Mouse (Mus musculus) heart, postnatal 0 days (tissue): ENCODE measurements around the gene Dcaf1. TPM values are rescaled to one million over a fixed set of nuclear protein-coding genes. Genes with fewer than 3 reads are reported as not detected.

ENCODE experiments used
- ATAC-seq: fragments of 200-750 bp; cut with Nextera tagmentation; 2 replicates; pipeline ENCODE4 v1.8.0; 2017; ENCODE audit warnings: low read depth, moderate number of reproducible peaks, moderate library complexity; ENCODE audit not compliant: insufficient read depth
- DNase-seq: peaks from one replicate; pipeline ENCODE4 v3.0.0-alpha.2; 2016; ENCODE audit warnings: low spot score
- H3K27ac ChIP-seq: fragments of 300-500 bp; sonication (generic); 2 replicates; pipeline ENCODE4 v1.5.1; 2014; ENCODE audit warnings: low read depth, mild to moderate bottlenecking
- H3K27me3 ChIP-seq: fragments of 300-500 bp; sonication (generic); 2 replicates; pipeline ENCODE4 v1.6.1; 2014; ENCODE audit warnings: low read length, mixed read lengths; ENCODE audit not compliant: control insufficient read depth, insufficient read depth
- H3K36me3 ChIP-seq: fragments of 300-500 bp; sonication (generic); replicated peaks from 2 replicates; pipeline ENCODE4 v1.6.1; 2014; ENCODE audit warnings: low read length, mixed read lengths; ENCODE audit not compliant: control insufficient read depth, insufficient read depth
- H3K4me1 ChIP-seq: fragments of 300-500 bp; sonication (generic); 2 replicates; pipeline ENCODE4 v1.6.1; 2014; ENCODE audit warnings: antibody characterized with exemption; ENCODE audit not compliant: control insufficient read depth, insufficient read depth
- H3K4me2 ChIP-seq: fragments of 300-500 bp; sonication (generic); 2 replicates; pipeline ENCODE4 v1.6.1; 2014; ENCODE audit warnings: low read depth, mild to moderate bottlenecking, low read length, moderate library complexity
- H3K4me3 ChIP-seq: fragments of 300-500 bp; sonication (generic); 2 replicates; pipeline ENCODE4 v1.5.1; 2014; ENCODE audit warnings: low read depth, low read length
- H3K9ac ChIP-seq: fragments of 300-500 bp; sonication (generic); replicated peaks from 2 replicates; pipeline ENCODE4 v1.6.1; 2014; ENCODE audit warnings: low read depth, low read length, mixed read lengths
- H3K9me3 ChIP-seq: fragments of 300-500 bp; sonication (generic); replicated peaks from 2 replicates; pipeline ENCODE4 v1.6.1; 2016; ENCODE audit warnings: low read length; ENCODE audit not compliant: control insufficient read depth
- CTCF ChIP-seq: IDR thresholded peaks from 2 replicates; pipeline ENCODE4 v1.5.1; 2016; ENCODE audit warnings: antibody characterized with exemption, control low read depth, low read depth
- EP300 ChIP-seq: IDR thresholded peaks from 2 replicates; pipeline ENCODE4 v1.6.1; 2016; ENCODE audit warnings: antibody characterized with exemption, low read depth
- WGBS: fragments of 180-500 bp; shearing (Covaris S2); extraction: QIAGEN DNeasy Blood & Tissue Kit; methylation state at CpG from one replicate; pipeline ENCODE4 v1.1.7; 2014; 5-methylcytosine and 5-hydroxymethylcytosine counted together
- polyA plus RNA-seq: library from polyadenylated mRNA; unstranded; fragments of >200 nt; fragmentation: Nextera tagmentation; extraction: Ambion mirVana; gene quantifications from 2 replicates; pipeline ENCODE4 v1.2.1, GENCODE M21; 2015
- total RNA-seq: library from RNA; depleted of rRNA; stranded (reverse); fragments of >200 nt; gene quantifications from 2 replicates; pipeline ENCODE4 v1.2.3, GENCODE M21; 2014; ENCODE audit warnings: low replicate concordance

The Dcaf1 gene
- total and polyA plus RNA-seq, 2 experiments from 2014 or later = 6.4 to 19.7 TPM

- Histone ChIP-seq H3K27ac (no peak overlapping the region), H3K4me3 (no peak overlapping the region), H3K4me2 (no peak overlapping the region), H3K36me3 (no peaks in the 10 kb centered on the region), H3K9me3 (peaks cover 9% of the 10 kb centered on the region; the same call in 1 of the 2 replicates), H3K9ac (no peak overlapping the region), H3K4me1 (no peaks in the 10 kb centered on the region), H3K27me3 (no peaks in the 10 kb centered on the region)
- DNase-seq (no peak), ATAC-seq (no peak)
- 68% methylated on average over 4 of the region's 4 CpGs for WGBS
- TF ChIP-seq CTCF (no peak), EP300 (no peak)
These were observed 15.2 kb upstream of the Dcaf1 start for GRCm38 (mm10) chr9:106806503-106806902.

- TF ChIP-seq EP300 (no peak), CTCF (no peak)
- no peaks in the 10 kb centered on the region for H3K9me3 ChIP-seq
- H3K36me3 ChIP-seq = no peaks in the 10 kb centered on the region
- no peak overlapping the region for H3K4me3 ChIP-seq
- no peaks in the 10 kb centered on the region for H3K4me1 ChIP-seq
- H3K27me3 ChIP-seq = no peaks in the 10 kb centered on the region
- H3K4me2 ChIP-seq = no peak overlapping the region
- DNase-seq = no peak
- no peak overlapping the region for H3K9ac ChIP-seq
- H3K27ac ChIP-seq = no peak overlapping the region
- WGBS = 63% methylated on average over 6 of the region's 6 CpGs
- no peak for ATAC-seq
These were observed 3.5 kb upstream of the Dcaf1 start for GRCm38 (mm10) chr9:106818191-106818590.

GRCm38 (mm10) chr9:106819201-106819600, 2.5 kb upstream of the Dcaf1 start:
- DNase-seq (no peak), ATAC-seq (no peak)
- Histone ChIP-seq H3K4me3 (no peak overlapping the region), H3K27ac (no peak overlapping the region), H3K36me3 (no peaks in the 10 kb centered on the region), H3K9me3 (no peaks in the 10 kb centered on the region), H3K27me3 (no peaks in the 10 kb centered on the region), H3K9ac (no peak overlapping the region), H3K4me1 (no peaks in the 10 kb centered on the region), H3K4me2 (no peak overlapping the region)
- 83% methylated on average over 1 of the region's 1 CpGs for WGBS
- TF ChIP-seq EP300 = no peak
- peak; percentile 54 for TF ChIP-seq CTCF

GRCm38 (mm10) chr9:106821050-106821617, 540 bp upstream of the Dcaf1 start:
- ATAC-seq (no peak), DNase-seq (no peak)
- H3K27me3 ChIP-seq = no peaks in the 10 kb centered on the region
- H3K36me3 ChIP-seq = no peaks in the 10 kb centered on the region
- H3K4me3 ChIP-seq = peak overlapping the region; percentile 97
- no peaks in the 10 kb centered on the region for H3K4me1 ChIP-seq
- H3K27ac ChIP-seq = 0 out of 2 replicates have a peak overlapping the region, but pooled peaks have one; percentile 13
- TF ChIP-seq CTCF (no peak), EP300 (no peak)
- WGBS = 34% methylated on average over 15 of the region's 15 CpGs
- H3K9ac ChIP-seq = peak overlapping the region; percentile 47; the same call in 1 of the 2 replicates
- peak overlapping the region; percentile 69 for H3K4me2 ChIP-seq
- H3K9me3 ChIP-seq = no peaks in the 10 kb centered on the region

GRCm38 (mm10) chr9:106822381-106823104, 869 bp downstream of the Dcaf1 start:
- H3K4me3 ChIP-seq = peak overlapping the region; percentile 97
- ATAC-seq = peak; percentile 84
- H3K27ac ChIP-seq = peak overlapping the region; percentile 95
- no peaks in the 10 kb centered on the region for H3K9me3 ChIP-seq
- no peaks in the 10 kb centered on the region for H3K36me3 ChIP-seq
- H3K4me1 ChIP-seq = no peaks in the 10 kb centered on the region
- peak overlapping the region; percentile 78 for H3K4me2 ChIP-seq
- peak; percentile 91 for DNase-seq
- H3K27me3 ChIP-seq = no peaks in the 10 kb centered on the region
- TF ChIP-seq EP300 = no peak
- no peak for TF ChIP-seq CTCF
- peak overlapping the region; percentile 86 for H3K9ac ChIP-seq
- WGBS = under 1% methylated on average over 31 of the region's 32 CpGs
